Mouse (Mus musculus) lung, postnatal 0 days (tissue): ENCODE measurements around the gene Gm11172.

Source experiments
- CTCF ChIP-seq: IDR thresholded peaks from 2 replicates; pipeline ENCODE4 v1.5.1; 2016; ENCODE audit warnings: antibody characterized with exemption, mild to moderate bottlenecking
- EP300 ChIP-seq: IDR thresholded peaks from 2 replicates; pipeline ENCODE4 v1.6.1; 2016; ENCODE audit warnings: antibody characterized with exemption, mild to moderate bottlenecking, control low read depth

DNA sequence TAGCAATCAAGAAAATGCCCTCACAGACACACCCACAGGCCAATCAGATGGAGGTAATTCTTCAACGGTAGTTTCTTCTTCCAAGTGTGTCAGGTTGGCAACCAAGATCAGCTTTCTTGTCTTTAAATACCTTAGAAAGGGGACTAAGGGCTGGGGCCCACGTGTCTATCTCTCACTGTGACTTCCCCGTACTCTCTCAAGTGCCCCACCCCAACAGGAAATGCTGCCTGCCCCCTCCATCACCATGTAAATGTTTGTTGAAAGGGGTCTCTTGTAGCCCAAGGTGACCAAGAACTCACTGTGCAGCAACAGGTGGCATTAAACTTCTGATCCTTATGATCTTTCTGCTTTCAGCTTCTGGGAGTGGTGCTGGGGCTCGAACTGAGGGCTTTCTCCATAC lies 1.0 kb downstream of the Gm11172 start:
- no peak for TF ChIP-seq EP300
- TF ChIP-seq CTCF = no peak
